Mouse (Mus musculus): ENCODE measurements at regions not wholly inside any gene's neighbourhood (a gene's known extent, or its start where the extent isn't known, plus 50 kb on each side); places are given as distances from the start of the nearest gene placed in this dataset.

DNA sequence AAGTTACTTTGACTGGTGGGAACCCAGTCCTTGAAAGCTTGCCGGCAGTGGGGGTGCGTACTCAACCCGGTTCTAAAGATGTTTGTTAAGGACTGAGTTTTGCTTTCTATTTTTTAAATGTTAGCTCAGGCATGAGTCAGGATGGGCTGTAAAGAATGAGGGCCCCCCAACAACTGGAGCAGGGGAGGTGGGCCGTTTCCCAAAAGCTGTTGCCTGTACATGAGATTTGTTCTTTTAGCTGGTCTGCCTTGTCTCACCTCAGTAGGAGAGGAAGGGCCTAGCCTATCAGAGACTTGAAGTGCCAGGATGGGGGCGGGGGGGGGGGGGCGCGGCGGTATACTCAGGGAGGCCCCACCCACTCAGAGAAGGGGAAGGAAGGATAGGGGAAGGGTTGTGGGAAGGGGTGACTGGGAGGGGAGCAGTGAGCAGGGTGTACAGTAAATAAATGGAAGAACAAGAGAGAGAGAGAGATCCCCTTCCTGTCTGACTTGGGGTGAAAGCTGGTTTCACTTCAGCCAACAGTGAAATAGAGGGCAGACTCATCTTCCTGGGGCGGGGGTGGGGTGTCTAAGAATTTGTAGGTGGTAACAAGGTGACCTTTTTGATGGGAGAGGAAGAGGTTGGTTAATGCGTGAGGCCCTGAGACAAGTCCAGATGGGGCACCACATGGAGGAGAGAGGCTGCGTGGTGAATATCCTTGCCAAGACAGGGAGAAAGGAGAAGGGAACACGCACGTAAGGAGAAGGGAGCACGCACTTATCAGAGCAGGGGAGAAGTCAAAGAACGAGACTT, 78.1 kb downstream of the Chst2 start:
- TF ChIP-seq POLR2A (IDR thresholded peaks at IDR 0.05; ENCODE audit: control insufficient read depth, extremely low read depth, insufficient read depth, low read length, poor library complexity) (no peak), CTCF (IDR thresholded peaks at IDR 0.05; ENCODE audit: borderline replicate concordance, control insufficient read depth, extremely low read depth, insufficient read depth, low read length, poor library complexity) (no peak)

Data from thymus, adult 2 months (tissue).